Mouse (Mus musculus): ENCODE measurements around the gene Wfdc18. TPM values are rescaled to one million over a fixed set of nuclear protein-coding genes. Genes with fewer than 3 reads are reported as not detected.

The Wfdc18 gene
- total RNA-seq, 2 experiments from 2014 or later, result not detected

DNA sequence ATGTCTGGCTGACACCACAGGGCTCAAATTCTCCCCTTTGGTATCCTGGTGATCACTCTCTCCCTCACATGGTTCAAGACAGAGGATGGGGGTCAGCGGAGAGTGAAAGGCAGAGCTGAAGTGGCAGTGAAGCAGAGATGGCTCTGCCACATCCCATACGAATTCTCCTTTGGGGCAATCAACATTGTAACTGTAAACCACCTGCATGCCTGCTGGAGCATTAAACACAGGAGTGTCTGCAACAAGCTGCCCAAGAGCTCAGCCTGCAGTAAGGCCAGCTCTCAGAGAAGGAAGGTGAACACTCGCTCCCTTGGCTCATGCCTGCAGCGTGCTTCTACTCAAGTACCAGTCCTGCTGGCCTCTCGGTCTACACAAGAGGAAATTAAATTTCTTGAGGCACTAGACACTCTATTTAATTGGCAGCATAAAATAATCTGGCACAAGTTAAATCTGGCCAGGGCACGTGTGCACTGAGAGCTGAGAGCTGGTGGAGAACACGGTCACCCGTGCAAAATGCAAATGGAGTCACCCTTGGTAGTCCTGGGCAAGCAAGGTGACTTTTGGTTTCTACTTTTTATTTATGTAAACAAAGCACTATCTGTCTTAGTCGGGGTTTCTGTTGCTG is 34.0 kb downstream of the Wfdc18 start:
- intact Hi-C loops (cut with DNase I), result no loop called here
- DNase-seq, result no peak

DNA sequence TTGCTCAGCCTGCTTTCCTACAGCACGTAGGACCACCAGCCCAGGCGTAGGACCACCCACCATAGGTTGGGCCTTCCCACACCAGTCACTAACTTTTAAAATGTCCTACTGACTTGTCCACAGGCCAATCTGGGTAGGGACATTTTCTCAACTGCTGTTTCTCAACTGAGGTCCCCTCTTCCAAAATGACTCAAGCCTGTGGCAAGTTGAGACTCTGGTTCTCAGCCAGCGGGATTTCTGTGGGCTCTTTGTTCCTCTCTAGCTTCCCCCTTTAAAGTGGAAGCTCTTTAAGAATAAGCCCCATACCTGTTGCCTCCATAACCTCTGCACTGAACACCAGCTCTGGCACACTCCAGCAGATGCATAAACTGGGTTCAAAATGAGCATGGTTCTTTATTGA is 34.7 kb downstream of the Wfdc18 start:
- intact Hi-C loops (cut with DNase I), result no loop called here
- no peak for DNase-seq

DNA sequence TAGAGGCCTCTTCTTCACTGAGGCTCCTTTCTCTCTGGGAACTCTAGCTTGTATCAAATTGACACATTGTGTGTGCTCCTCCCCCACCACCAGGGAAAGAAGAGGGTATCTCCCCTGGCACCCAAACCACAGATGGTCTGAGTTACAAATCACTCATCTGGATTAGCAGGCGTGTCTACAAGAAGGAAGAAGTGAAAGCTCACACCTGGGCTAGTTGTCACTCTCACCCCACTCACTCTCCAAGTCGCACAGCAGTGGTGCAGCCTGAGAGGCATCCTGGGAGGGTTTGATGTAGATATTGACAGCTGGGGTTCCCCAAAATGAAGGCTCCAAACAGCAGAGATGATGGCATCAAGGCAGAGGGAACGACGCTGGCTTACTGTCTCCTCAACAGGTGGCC is 37.3 kb downstream of the Wfdc18 start:
- intact Hi-C loops (cut with DNase I), result no loop called here
- no peak for DNase-seq

DNA sequence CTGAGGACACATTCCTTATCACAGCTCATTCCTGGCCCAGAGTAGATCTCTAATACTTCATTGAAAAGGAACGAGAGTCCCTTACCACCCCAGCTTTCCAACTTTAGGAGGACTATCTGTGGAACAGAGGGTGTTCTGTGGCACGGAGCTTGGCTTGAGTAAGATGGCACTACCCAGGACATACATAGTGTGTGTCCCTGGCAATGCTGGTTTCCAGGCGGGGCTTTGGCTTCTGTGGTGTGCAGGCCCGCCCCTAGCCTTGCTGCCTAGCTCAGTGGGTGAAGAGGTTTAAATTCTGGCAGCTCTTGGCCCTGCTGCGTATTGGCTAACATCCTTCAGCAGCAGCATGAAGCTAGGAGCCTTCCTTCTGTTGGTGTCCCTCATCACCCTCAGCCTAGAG is 37.9 kb downstream of the Wfdc18 start, which contains the start of gene Wfdc21:
Gene Wfdc21, plus strand, starts transcription at position 260 of the 400 bp plus-strand sequence.
- intact Hi-C loops (cut with DNase I), result no loop called here
- no peak for DNase-seq

DNA sequence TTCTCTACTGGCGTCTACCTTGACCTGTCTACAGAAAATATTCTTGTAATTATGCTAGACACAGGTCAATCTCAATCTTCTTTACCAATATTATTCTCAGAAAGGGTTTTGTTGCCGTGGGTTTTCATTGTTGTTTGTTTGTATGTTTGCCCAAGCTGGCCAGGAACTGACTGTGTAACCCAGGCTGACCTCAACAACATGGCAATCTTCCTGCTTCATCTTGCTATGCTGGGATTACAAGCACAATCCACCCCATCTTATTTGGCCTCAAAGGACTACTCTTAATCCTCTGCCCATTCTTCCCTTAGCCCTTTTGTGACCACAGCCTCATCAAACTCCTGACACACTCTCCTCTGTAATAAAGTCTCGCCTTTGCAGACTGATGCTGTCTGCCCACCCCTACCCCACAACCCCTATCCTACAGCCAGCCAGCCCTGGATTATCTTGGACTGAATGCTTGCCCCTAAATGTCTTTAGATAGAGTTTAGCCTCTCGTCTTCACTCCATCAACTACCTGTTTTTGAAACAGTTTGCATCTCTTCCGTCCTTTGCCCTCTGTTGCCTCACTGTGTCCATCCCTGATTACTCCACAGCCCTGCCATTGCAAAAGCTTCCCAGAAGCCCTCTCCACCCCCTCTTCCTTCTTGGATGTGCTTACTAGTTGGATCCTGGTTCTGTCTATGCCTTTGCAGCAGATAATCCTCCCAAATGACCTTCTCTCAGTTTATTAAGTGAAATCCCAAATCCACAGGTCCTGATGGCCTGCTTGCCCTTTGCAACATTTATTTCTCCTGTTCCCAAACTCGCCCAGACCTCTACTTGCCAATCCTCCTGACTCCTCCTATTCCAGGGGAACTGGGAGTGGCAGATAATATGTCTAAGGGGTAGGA is 38.8 kb downstream of the Wfdc18 start:
- intact Hi-C loops (cut with DNase I), result no loop called here

DNA sequence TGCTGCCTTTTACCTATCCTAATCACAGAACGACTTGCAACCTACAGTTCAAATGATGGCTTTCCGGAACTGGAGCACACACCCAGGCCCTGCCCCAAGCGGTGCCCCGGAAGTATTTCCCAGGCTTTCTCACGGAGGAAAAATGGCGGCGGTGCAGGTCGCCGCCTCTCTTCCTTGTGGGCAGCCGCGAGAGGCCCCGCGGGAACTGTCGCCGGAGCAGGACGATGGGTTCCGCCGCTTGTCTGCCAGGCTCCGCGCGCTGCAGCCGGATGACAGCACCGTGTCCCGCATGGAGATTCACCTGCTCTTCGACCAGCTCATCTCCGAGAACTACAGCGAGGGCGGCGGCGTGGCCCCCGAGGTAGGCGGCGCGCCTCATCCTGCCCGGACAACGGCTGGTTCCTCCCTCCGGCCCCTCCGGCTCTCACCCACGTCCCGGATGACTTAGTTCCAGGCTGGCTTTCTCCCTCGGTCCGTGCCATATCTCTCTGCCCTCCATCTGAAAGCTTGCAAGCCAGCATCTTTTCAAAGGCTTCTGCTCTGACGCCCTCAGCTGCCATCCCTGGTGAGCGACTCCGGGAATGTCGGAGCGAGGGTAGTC is 44.9 kb downstream of the Wfdc18 start, which contains the start of gene Heatr6:
Gene Heatr6, plus strand, starts transcription at position 116 of the 601 bp plus-strand sequence.
- peak; percentile 94 for DNase-seq
- intact Hi-C loops (cut with DNase I), result no loop called here

More for the DNA sequence above, 38.8 kb downstream of the Wfdc18 start:
- DNase-seq, result no peak

DNA sequence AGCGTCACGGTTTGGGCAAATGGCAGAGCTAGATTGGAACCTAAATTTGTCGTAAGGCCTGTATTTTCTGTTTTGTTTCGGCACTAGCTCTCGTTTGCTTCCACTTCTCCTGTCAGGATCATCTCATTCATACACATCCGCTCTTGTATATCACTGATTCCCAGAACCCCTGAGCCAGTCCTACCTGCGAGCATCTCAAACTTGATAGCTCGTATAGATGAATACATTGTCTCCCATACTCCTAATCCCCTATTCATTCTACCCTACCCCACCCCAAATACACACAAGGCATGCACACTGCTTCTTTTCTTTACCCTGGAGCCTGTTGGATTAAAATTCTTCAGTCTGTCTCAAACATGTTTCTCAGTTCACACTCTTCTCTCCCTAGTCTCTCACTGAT is 45.4 kb downstream of the Wfdc18 start:
- DNase-seq, result no peak
- intact Hi-C loops (cut with DNase I), result no loop called here

Other genes starting within 250 kb of the Wfdc18 start
- gene Mmp28, start 245.9 kb upstream of the Wfdc18 start, total RNA-seq (2021), result 1 to 10 TPM; 4.3 to 5.1 TPM
- 10 to 100 TPM; 88.1 to 90.1 TPM for gene Taf15, start 235.9 kb upstream of the Wfdc18 start, total RNA-seq (2021)
- not detected for gene Heatr9, start 186.8 kb upstream of the Wfdc18 start, total RNA-seq (2021)
- gene Ccl5, start 178.5 kb upstream of the Wfdc18 start, total RNA-seq (2021), result not detected
- gene Ccl9, start 130.4 kb upstream of the Wfdc18 start, total RNA-seq (2021), result 1 to 10 TPM; 1.3 to 2.0 TPM
- gene Ccl6, start 115.9 kb upstream of the Wfdc18 start, total RNA-seq (2021), result 1 to 10 TPM; 1.4 to 1.6 TPM
- gene Rpl9-ps1, start 63.4 kb upstream of the Wfdc18 start, total RNA-seq (2021), result not detected
- gene Ccl3, start 59.7 kb upstream of the Wfdc18 start, total RNA-seq (2021), result under 1 TPM in 1 of 2 experiments, not detected in 1; 0.64 TPM
- not detected for gene Ccl4, start 46.4 kb upstream of the Wfdc18 start, total RNA-seq (2021)
- not detected for gene Wfdc17, start 5.0 kb upstream of the Wfdc18 start, total RNA-seq (2021)
- not detected for gene Wfdc21, start 37.9 kb downstream of the Wfdc18 start, total RNA-seq (2021)
- gene Heatr6, start 44.7 kb downstream of the Wfdc18 start, total RNA-seq (2021), result 10 to 100 TPM; 27.3 to 28.3 TPM
- gene Hnf1b, start 141.0 kb downstream of the Wfdc18 start, total RNA-seq (2021), result not detected
- gene Ddx52, start 233.0 kb downstream of the Wfdc18 start, total RNA-seq (2021), result 10 to 100 TPM; 13.3 to 15.2 TPM